Mouse (Mus musculus): ENCODE results near the gene Gm10295. TPM values are rescaled to one million over a fixed set of nuclear protein-coding genes. Genes with fewer than 3 reads are reported as not detected.
A peak's percentile ranks its signal among the peaks of the same experiment; 100 is the strongest.

The Gm10295 gene
- total RNA-seq (2014; fragmentation: Nextera tagmentation) (not detected in 2 replicates), total RNA-seq (2017) (not detected in 2 replicates)

- ATAC-seq (replicated peaks; ENCODE audit: poor library complexity, severe bottlenecking) = no peak
These were observed at the start of gene Gm10295 for GRCm38 (mm10) chr7:71351364-71351763. Gm10295 (minus strand) TSS chr7:71351485.

GRCm38 (mm10) chr7:71401032-71401431 lies 49.7 kb upstream of the Gm10295 start:
- ATAC-seq (replicated peaks; ENCODE audit: poor library complexity, severe bottlenecking) = no peak

- ATAC-seq (replicated peaks; ENCODE audit: poor library complexity, severe bottlenecking) = no peak
These were observed 48.8 kb upstream of the Gm10295 start for GRCm38 (mm10) chr7:71399891-71400632.

- ATAC-seq (replicated peaks; ENCODE audit: poor library complexity, severe bottlenecking) = no peak
These were observed 47.9 kb upstream of the Gm10295 start for GRCm38 (mm10) chr7:71398959-71399756.

- no peak for ATAC-seq (replicated peaks; ENCODE audit: poor library complexity, severe bottlenecking)
These were observed 47.1 kb upstream of the Gm10295 start for GRCm38 (mm10) chr7:71398389-71398788.

GRCm38 (mm10) chr7:71392795-71393341 lies 41.6 kb upstream of the Gm10295 start:
- no peak for ATAC-seq (replicated peaks; ENCODE audit: poor library complexity, severe bottlenecking)

- ATAC-seq (replicated peaks; ENCODE audit: poor library complexity, severe bottlenecking) = no peak
These were observed 40.0 kb upstream of the Gm10295 start for GRCm38 (mm10) chr7:71391333-71391732.

- no peak for ATAC-seq (replicated peaks; ENCODE audit: poor library complexity, severe bottlenecking)
These were observed 39.0 kb upstream of the Gm10295 start for GRCm38 (mm10) chr7:71390291-71390690.

GRCm38 (mm10) chr7:71386050-71386449 lies 34.8 kb upstream of the Gm10295 start:
- peak; percentile 25; the same call in 1 of the 2 replicates for ATAC-seq (replicated peaks; ENCODE audit: poor library complexity, severe bottlenecking)

GRCm38 (mm10) chr7:71384921-71385320 lies 33.6 kb upstream of the Gm10295 start:
- no peak for ATAC-seq (replicated peaks; ENCODE audit: poor library complexity, severe bottlenecking)

- no peak for ATAC-seq (replicated peaks; ENCODE audit: poor library complexity, severe bottlenecking)
These were observed 32.3 kb upstream of the Gm10295 start for GRCm38 (mm10) chr7:71383341-71384130.

- no peak for ATAC-seq (replicated peaks; ENCODE audit: poor library complexity, severe bottlenecking)
These were observed 28.8 kb upstream of the Gm10295 start for GRCm38 (mm10) chr7:71379826-71380825.

GRCm38 (mm10) chr7:71378812-71379760 lies 27.8 kb upstream of the Gm10295 start:
- ATAC-seq (replicated peaks; ENCODE audit: poor library complexity, severe bottlenecking) = peak; percentile 68

- no peak for ATAC-seq (replicated peaks; ENCODE audit: poor library complexity, severe bottlenecking)
These were observed 26.7 kb upstream of the Gm10295 start for GRCm38 (mm10) chr7:71377983-71378382.

- no peak for ATAC-seq (replicated peaks; ENCODE audit: poor library complexity, severe bottlenecking)
These were observed 22.8 kb upstream of the Gm10295 start for GRCm38 (mm10) chr7:71374059-71374458.

- no peak for ATAC-seq (replicated peaks; ENCODE audit: poor library complexity, severe bottlenecking)
These were observed 20.6 kb upstream of the Gm10295 start for GRCm38 (mm10) chr7:71371916-71372315.

- no peak for ATAC-seq (replicated peaks; ENCODE audit: poor library complexity, severe bottlenecking)
These were observed 19.5 kb upstream of the Gm10295 start for GRCm38 (mm10) chr7:71370746-71371145.

- no peak for ATAC-seq (replicated peaks; ENCODE audit: poor library complexity, severe bottlenecking)
These were observed 18.8 kb upstream of the Gm10295 start for GRCm38 (mm10) chr7:71370128-71370527.
